Mouse (Mus musculus): ENCODE measurements around the gene Cd79a.
A peak's percentile ranks its signal among the peaks of the same experiment; 100 is the strongest.

DNA sequence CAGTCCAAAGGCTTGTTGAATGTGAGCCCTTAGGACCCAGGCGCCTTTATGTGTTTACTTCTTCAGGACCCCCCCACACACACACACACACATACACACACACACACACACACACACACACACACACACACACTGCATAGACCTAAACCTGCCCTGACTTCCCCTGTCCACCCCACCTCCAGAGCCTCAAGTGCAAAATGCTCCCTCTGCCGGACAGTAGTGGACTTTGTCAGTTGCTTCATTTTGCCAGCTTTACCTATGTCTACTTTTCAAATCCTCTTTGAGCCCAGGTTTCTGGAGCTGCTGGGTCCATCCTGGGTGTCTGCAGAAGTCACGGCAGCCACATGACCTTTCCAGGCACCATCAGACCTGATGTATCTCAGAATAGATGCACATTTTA is 7.8 kb downstream of the Cd79a start:
- TF ChIP-seq CTCF (IDR thresholded peaks at IDR 0.05; ENCODE audit: borderline replicate concordance, extremely low read depth, insufficient read depth, insufficient read length) (peak; percentile 75), POLR2A (IDR thresholded peaks at IDR 0.05; ENCODE audit: borderline replicate concordance, extremely low read depth, insufficient read depth, insufficient read length, poor library complexity, severe bottlenecking) (no peak)

Measured in brain, embryonic 14.5 days (tissue).